Mouse (Mus musculus) embryonic facial prominence, embryonic 11.5 days (tissue): Measurements from ENCODE around the gene Nrp2. TPM values are rescaled to one million over a fixed set of nuclear protein-coding genes. Genes with fewer than 3 reads are reported as not detected.

Experiments
- ATAC-seq: fragments of 200-750 bp; cut with Nextera tagmentation; replicated peaks from 2 replicates; pipeline ENCODE4 v1.8.0; 2017; ENCODE audit warnings: low read depth; ENCODE audit not compliant: insufficient number of reproducible peaks, low FRiP score, low TSS enrichment
- DNase-seq: peaks from one replicate; pipeline ENCODE4 v3.0.0-alpha.2; 2015; ENCODE audit warnings: low spot score
- H3K27ac ChIP-seq: fragments of 300-500 bp; sonication (generic); replicated peaks from 2 replicates; pipeline ENCODE4 v1.5.1; 2014; ENCODE audit warnings: mild to moderate bottlenecking, low read depth, low read length, control low read depth
- H3K27me3 ChIP-seq: fragments of 300-500 bp; sonication (generic); 2 replicates; pipeline ENCODE4 v1.6.1; 2014; ENCODE audit warnings: mild to moderate bottlenecking, low read length, moderate library complexity, mixed read lengths; ENCODE audit not compliant: control insufficient read depth, insufficient read depth
- H3K36me3 ChIP-seq: fragments of 300-500 bp; sonication (generic); replicated peaks from 2 replicates; pipeline ENCODE4 v1.6.1; 2014; ENCODE audit warnings: low read depth, mild to moderate bottlenecking, low read length, moderate library complexity, mixed read lengths; ENCODE audit not compliant: control insufficient read depth, insufficient read depth
- H3K4me1 ChIP-seq: fragments of 300-500 bp; sonication (generic); 2 replicates; pipeline ENCODE4 v1.6.1; 2014; ENCODE audit warnings: low read length, mixed read lengths; ENCODE audit not compliant: control insufficient read depth, insufficient read depth
- H3K4me2 ChIP-seq: fragments of 300-500 bp; sonication (generic); 2 replicates; pipeline ENCODE4 v1.6.1; 2014; ENCODE audit warnings: low read depth, mild to moderate bottlenecking, control low read depth, low read length, moderate library complexity
- H3K4me3 ChIP-seq: fragments of 300-500 bp; sonication (generic); 2 replicates; pipeline ENCODE4 v1.5.1; 2014; ENCODE audit warnings: low read depth, low read length, control low read depth
- H3K9ac ChIP-seq: fragments of 300-500 bp; sonication (generic); replicated peaks from 2 replicates; pipeline ENCODE4 v1.6.1; 2014; ENCODE audit warnings: mild to moderate bottlenecking, control low read depth, low read length
- H3K9me3 ChIP-seq: fragments of 300-500 bp; sonication (generic); replicated peaks from 2 replicates; pipeline ENCODE4 v1.6.1; 2016; ENCODE audit warnings: mild to moderate bottlenecking, low read length, inconsistent platforms, mixed read lengths; ENCODE audit not compliant: control insufficient read depth
- WGBS: fragments of 180-500 bp; shearing (Covaris S2); extraction: QIAGEN DNeasy Blood & Tissue Kit; methylation state at CpG from one replicate; pipeline ENCODE4 v1.1.7; 2014; 5-methylcytosine and 5-hydroxymethylcytosine counted together
- polyA plus RNA-seq: library from polyadenylated mRNA; unstranded; fragments of >200 nt; fragmentation: Nextera tagmentation; extraction: Ambion mirVana; gene quantifications from 2 replicates; pipeline ENCODE4 v1.2.1, GENCODE M21; 2014

Nrp2 gene
- polyA plus RNA-seq, 1 experiment from 2014 or later, result 20.2 TPM

GRCm38 (mm10) chr1:62747421-62748111 is 44.5 kb downstream of the Nrp2 start:
- no peaks in the 10 kb centered on the region; the same call in 1 of the 2 replicates for H3K4me1 ChIP-seq
- no peaks in the 10 kb centered on the region for H3K27me3 ChIP-seq
- no peak for DNase-seq
- H3K9ac ChIP-seq, result no peak overlapping the region
- no peak overlapping the region for H3K27ac ChIP-seq
- ATAC-seq, result no peak
- H3K4me2 ChIP-seq, result no peak overlapping the region
- H3K4me3 ChIP-seq, result no peak overlapping the region
- 50% methylated on average over 10 of the region's 10 CpGs for WGBS
- no peaks in the 10 kb centered on the region for H3K9me3 ChIP-seq
- no peaks in the 10 kb centered on the region for H3K36me3 ChIP-seq

DNA sequence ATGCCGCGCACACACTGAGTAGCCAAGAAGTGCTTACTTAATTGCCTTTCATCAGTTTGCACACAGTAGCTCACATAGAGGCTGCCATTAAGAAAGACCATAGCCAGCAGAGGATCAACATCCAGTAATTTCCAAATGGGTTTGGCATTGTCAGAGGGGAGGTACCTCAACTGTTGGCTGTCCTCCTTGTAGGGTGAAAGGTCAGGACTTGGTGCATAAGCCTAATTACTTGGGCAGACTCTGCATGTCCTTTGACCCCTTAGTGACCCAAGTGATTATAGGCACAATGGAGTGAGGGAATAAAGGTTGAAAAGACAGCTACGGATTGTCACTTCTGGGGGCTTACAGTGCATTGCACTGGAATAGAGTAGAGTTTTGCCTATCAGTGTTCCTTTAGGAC is 45.3 kb downstream of the Nrp2 start:
- Histone ChIP-seq H3K4me3 (no peak overlapping the region), H3K36me3 (no peaks in the 10 kb centered on the region), H3K9ac (no peak overlapping the region), H3K27me3 (no peaks in the 10 kb centered on the region), H3K9me3 (no peaks in the 10 kb centered on the region), H3K4me2 (no peak overlapping the region), H3K27ac (no peak overlapping the region), H3K4me1 (no peaks in the 10 kb centered on the region; the same call in 1 of the 2 replicates)
- 62% methylated on average over 3 of the region's 3 CpGs for WGBS
- ATAC-seq (no peak), DNase-seq (no peak)

DNA sequence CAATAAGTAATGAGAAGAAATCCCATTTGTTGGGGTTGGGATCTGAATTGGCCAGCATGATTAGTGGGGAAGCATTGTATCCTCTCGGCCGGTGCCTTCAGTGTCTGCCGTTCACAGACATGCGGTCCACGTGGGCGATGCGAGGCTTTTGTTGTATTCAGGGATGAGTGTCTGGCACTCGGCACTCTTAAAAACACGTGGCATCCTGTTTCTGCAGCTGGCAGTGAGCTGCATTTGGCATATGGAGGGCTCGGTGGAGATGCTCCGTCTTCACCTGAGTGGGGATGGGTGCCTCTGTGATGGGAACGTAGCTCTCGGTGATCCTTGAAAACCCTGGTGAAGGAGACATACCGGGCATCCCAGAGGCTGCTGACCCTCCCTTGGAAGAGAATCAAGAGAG is 46.6 kb downstream of the Nrp2 start:
- DNase-seq (no peak), ATAC-seq (no peak)
- no peak overlapping the region for H3K4me2 ChIP-seq
- no peaks in the 10 kb centered on the region for H3K27me3 ChIP-seq
- WGBS, result 86% methylated on average over 14 of the region's 14 CpGs
- H3K4me1 ChIP-seq, result no peaks in the 10 kb centered on the region; the same call in 1 of the 2 replicates
- no peak overlapping the region for H3K27ac ChIP-seq
- H3K9me3 ChIP-seq, result no peaks in the 10 kb centered on the region
- H3K36me3 ChIP-seq, result no peaks in the 10 kb centered on the region
- no peak overlapping the region for H3K9ac ChIP-seq
- H3K4me3 ChIP-seq, result no peak overlapping the region

GRCm38 (mm10) chr1:62750408-62751008 is 47.4 kb downstream of the Nrp2 start:
- H3K27me3 ChIP-seq, result no peaks in the 10 kb centered on the region
- H3K4me1 ChIP-seq, result no peaks in the 10 kb centered on the region; the same call in 1 of the 2 replicates
- no peak overlapping the region for H3K27ac ChIP-seq
- no peaks in the 10 kb centered on the region for H3K36me3 ChIP-seq
- no peak overlapping the region for H3K4me3 ChIP-seq
- DNase-seq (no peak), ATAC-seq (no peak)
- WGBS, result 86% methylated on average over 5 of the region's 5 CpGs
- H3K9me3 ChIP-seq, result no peaks in the 10 kb centered on the region
- H3K9ac ChIP-seq, result no peak overlapping the region
- no peak overlapping the region for H3K4me2 ChIP-seq

GRCm38 (mm10) chr1:62751011-62752006 is 48.2 kb downstream of the Nrp2 start:
- Histone ChIP-seq H3K36me3 (no peaks in the 10 kb centered on the region), H3K27me3 (no peaks in the 10 kb centered on the region), H3K27ac (no peak overlapping the region), H3K4me2 (no peak overlapping the region), H3K9me3 (no peaks in the 10 kb centered on the region), H3K4me1 (no peaks in the 10 kb centered on the region; the same call in 1 of the 2 replicates), H3K4me3 (no peak overlapping the region), H3K9ac (no peak overlapping the region)
- ATAC-seq (no peak), DNase-seq (peak; percentile 30)
- WGBS, result 61% methylated on average over 15 of the region's 15 CpGs

DNA sequence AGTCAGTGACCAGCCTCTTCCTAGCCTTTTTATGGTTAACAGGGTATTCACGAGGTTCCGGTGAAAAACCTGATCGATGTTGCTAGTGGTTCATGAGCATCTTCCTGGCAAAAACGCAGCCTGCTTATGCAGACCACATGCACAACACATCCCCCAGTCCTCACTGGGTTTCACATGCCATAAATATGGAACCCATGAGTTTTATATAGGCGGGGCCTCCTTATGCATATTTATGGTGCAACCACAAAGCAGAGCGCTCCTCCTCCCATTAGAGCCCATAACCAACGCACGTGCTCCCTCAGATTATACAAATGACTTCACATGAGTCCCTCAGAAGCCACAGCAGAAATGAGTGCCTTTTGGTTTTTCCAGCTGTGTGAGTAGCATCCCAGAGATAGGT is 49.0 kb downstream of the Nrp2 start:
- no peak overlapping the region for H3K4me2 ChIP-seq
- H3K4me3 ChIP-seq, result no peak overlapping the region
- DNase-seq, result no peak
- no peaks in the 10 kb centered on the region; the same call in 1 of the 2 replicates for H3K4me1 ChIP-seq
- H3K9ac ChIP-seq, result no peak overlapping the region
- WGBS, result 84% methylated on average over 8 of the region's 8 CpGs
- no peaks in the 10 kb centered on the region for H3K27me3 ChIP-seq
- no peak for ATAC-seq
- no peak overlapping the region for H3K27ac ChIP-seq
- no peaks in the 10 kb centered on the region for H3K36me3 ChIP-seq
- no peaks in the 10 kb centered on the region for H3K9me3 ChIP-seq

DNA sequence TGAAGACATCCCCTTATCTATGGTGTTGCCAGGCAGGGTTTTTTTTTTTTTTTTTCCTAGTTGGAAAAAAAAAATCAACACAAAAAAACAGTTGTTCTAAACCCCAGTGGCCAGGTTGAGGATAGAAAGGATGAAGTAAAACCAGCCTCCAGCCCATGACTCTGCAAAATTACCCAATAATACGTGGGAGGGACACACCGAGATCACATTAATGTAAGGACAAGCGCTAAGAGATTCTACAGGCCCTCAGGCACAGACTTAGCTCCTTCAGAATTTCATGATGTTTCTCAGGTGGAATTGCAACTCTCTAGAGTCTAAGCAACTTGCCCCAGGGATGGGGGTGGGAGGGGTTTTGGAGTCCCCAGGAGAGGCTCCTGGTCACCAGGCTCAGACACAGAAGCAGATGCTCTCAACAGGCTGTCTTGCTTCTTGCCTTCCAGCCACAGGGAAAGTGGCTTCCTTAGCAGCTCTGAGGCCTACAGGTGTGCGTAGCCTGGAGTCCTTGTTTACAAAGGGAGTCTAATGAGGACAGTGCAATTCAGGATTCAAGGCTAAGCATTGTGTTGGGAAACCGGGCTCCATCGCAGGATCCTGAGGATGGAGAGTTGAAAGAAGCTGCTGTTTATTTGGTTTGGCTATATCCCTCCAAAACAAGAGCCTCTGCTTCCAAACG is 49.7 kb downstream of the Nrp2 start:
- Histone ChIP-seq H3K9ac (no peak overlapping the region), H3K27me3 (no peaks in the 10 kb centered on the region), H3K4me1 (no peaks in the 10 kb centered on the region; the same call in 1 of the 2 replicates), H3K4me2 (no peak overlapping the region), H3K9me3 (no peaks in the 10 kb centered on the region), H3K36me3 (no peaks in the 10 kb centered on the region), H3K4me3 (no peak overlapping the region), H3K27ac (no peak overlapping the region)
- DNase-seq (no peak), ATAC-seq (no peak)
- WGBS, result 66% methylated on average over 7 of the region's 7 CpGs
